12 mouse cellular contexts compared by ENCODE assay signal in the genomic region with DNA sequence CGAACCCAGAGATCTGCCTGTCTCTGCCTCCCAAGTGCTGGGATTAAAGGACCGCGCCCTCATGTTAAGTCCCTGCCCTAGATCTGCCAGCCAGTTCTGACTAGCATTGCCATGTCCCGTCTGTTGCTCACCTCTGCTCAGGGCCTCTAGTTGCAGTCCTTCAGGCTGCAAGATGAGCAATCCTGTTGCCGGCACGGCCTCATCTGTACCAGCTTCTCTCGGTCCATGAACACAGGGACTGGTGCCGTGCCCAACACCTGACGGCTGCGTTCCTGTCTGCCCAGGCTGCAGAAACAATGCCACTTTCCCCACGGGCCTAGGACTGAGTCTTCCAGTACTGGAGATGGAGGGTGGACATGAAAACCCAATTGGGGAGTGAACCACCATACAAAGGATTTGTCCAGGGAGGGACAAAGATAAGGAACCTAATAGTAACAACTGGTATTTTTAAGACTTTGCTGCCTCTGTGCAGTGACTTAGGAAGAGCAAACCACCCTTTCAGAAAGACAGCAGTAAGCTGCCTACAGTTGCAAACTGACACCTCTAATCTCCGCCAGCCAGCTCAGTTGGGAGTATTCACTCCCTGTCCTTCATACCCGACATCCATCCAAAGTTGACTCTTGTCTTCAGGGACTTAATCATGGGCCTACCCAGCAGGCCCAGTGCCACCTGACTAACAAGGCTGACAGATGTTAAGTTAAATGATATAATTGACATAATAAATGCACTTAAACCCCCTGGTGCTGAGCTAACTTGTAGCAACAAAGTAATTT. TPM values are rescaled to one million over a fixed set of nuclear protein-coding genes. Genes with fewer than 3 reads are reported as not detected.
DNase-seq lines count a peak whose midpoint lies in the region; ATAC-seq and TF ChIP-seq lines count a peak whose summit lies in the region.
"Had no signal": no experiment of that assay in that cellular context is flagged by ENCODE, and none has a peak within 500 bp of the region (broad histone marks: within the 10 kb centered on the region; RNA-seq: fewer than 3 reads in every experiment).

No protein-coding gene starts in this region.

- peak overlapping the region; percentile 90; the same call in 1 of the 2 replicates for H3K4me2 ChIP-seq in hindbrain, embryonic 14.5 days (replicated peaks)
- H3K4me2 ChIP-seq in hindbrain, embryonic 16.5 days (ENCODE audit: low read length) = no peak overlapping the region

- no peak overlapping the region for H3K27ac ChIP-seq in hindbrain, embryonic 14.5 days
- no peak overlapping the region for H3K27ac ChIP-seq in hindbrain, embryonic 16.5 days (ENCODE audit: low read depth, low read length)
- peak overlapping the region; percentile 5 for H3K27ac ChIP-seq in ES-Bruce4 (ENCODE audit: insufficient read depth, low read length)

- no peak for TF ChIP-seq EP300 in ES-Bruce4 (IDR thresholded peaks at IDR 0.05; ENCODE audit: insufficient read depth, low read depth, low read length)

- H3K9me3 ChIP-seq in hindbrain, embryonic 14.5 days (ENCODE audit: control insufficient read depth, low read length) = no peaks in the 10 kb centered on the region
- H3K9me3 ChIP-seq in hindbrain, embryonic 16.5 days (ENCODE audit: control insufficient read depth, low read length) = no peaks in the 10 kb centered on the region
- H3K9me3 ChIP-seq in ES-Bruce4 (replicated peaks; ENCODE audit: control insufficient read depth, insufficient read depth, low read length, poor library complexity, severe bottlenecking) = no peaks in the 10 kb centered on the region

- peaks cover 28% of the 10 kb centered on the region for H3K4me1 ChIP-seq in hindbrain, embryonic 14.5 days (replicated peaks; ENCODE audit: control insufficient read depth, insufficient read depth, low read length)
- H3K4me1 ChIP-seq in hindbrain, embryonic 16.5 days (ENCODE audit: control insufficient read depth, insufficient read depth, low read depth, low read length) = peaks cover 34% of the 10 kb centered on the region
- H3K4me1 ChIP-seq in ES-Bruce4 (ENCODE audit: control insufficient read depth, insufficient read depth, low read length) = peaks cover 4% of the 10 kb centered on the region

- no peak for TF ChIP-seq CTCF in ES-Bruce4 (IDR thresholded peaks at IDR 0.05; ENCODE audit: low read depth, low read length)

- H3K27me3 ChIP-seq in hindbrain, embryonic 14.5 days (ENCODE audit: control insufficient read depth, insufficient read depth, low read length) = no peaks in the 10 kb centered on the region
- no peaks in the 10 kb centered on the region for H3K27me3 ChIP-seq in hindbrain, embryonic 16.5 days (replicated peaks; ENCODE audit: control insufficient read depth, insufficient read depth, low read length)
- H3K27me3 ChIP-seq in ES-Bruce4 (ENCODE audit: control insufficient read depth, insufficient read depth, low read length, poor library complexity, severe bottlenecking) = no peaks in the 10 kb centered on the region

- H3K4me3 ChIP-seq in hindbrain, embryonic 14.5 days (replicated peaks; ENCODE audit: low read length) = no peak overlapping the region
- no peak overlapping the region for H3K4me3 ChIP-seq in hindbrain, embryonic 16.5 days (ENCODE audit: low read length)
- H3K4me3 ChIP-seq in ES-Bruce4 (ENCODE audit: low read depth, low read length) = 0 out of 2 replicates have a peak overlapping the region, but pooled peaks have one; percentile 0

- WGBS in hindbrain, embryonic 14.5 days = 89% methylated on average over 13 of the region's 13 CpGs
- WGBS in hindbrain, embryonic 16.5 days = 91% methylated on average over 13 of the region's 13 CpGs

- ATAC-seq in hindbrain, embryonic 14.5 days (ENCODE audit: low FRiP score) = no peak
- ATAC-seq in hindbrain, embryonic 16.5 days = no peak
- ATAC-seq: inflammation-experienced regulatory T-cells, adult 6 months had no signal

- intact Hi-C loops in left cerebral cortex, postnatal 10 days (cut with DNase I) = no loop called here

- H3K9ac ChIP-seq in hindbrain, embryonic 14.5 days = no peak overlapping the region
- H3K9ac ChIP-seq in hindbrain, embryonic 16.5 days (ENCODE audit: low read depth, low read length) = no peak overlapping the region; the same call in 1 of the 2 replicates
- H3K9ac ChIP-seq in ES-Bruce4 (ENCODE audit: low read depth, poor library complexity, severe bottlenecking) = no peak overlapping the region; the same call in 1 of the 2 replicates

- peaks cover 23% of the 10 kb centered on the region for H3K36me3 ChIP-seq in hindbrain, embryonic 14.5 days (replicated peaks; ENCODE audit: control insufficient read depth, insufficient read depth)
- H3K36me3 ChIP-seq in hindbrain, embryonic 16.5 days (ENCODE audit: control insufficient read depth, insufficient read depth, low read length) = peaks cover 8% of the 10 kb centered on the region; the same call in 1 of the 2 replicates
- peaks cover 19% of the 10 kb centered on the region for H3K36me3 ChIP-seq in ES-Bruce4 (ENCODE audit: control insufficient read depth, insufficient read depth, low read length, poor library complexity, severe bottlenecking)

- no peak for TF ChIP-seq POLR2A in ES-Bruce4 (IDR thresholded peaks at IDR 0.05; ENCODE audit: insufficient read depth, low read length)

- peak; percentile 35 for DNase-seq in adrenal gland, postnatal 10 days
- DNase-seq in adrenal gland, adult 8-10 months = no peak
- no peak for DNase-seq in hindbrain, embryonic 14.5 days (ENCODE audit: low spot score)
- DNase-seq in liver = peak; percentile 47
- DNase-seq in T-cell, adult 2 months (ENCODE audit: low spot score) = no peak
- no peak for DNase-seq in left cerebral cortex, postnatal 10 days (ENCODE audit: extremely low spot score in 1 of 2, low spot score in 2 of 2)
- DNase-seq: cerebellum, adult 11 months; spleen, adult 18-20 months had no signal

RNA-seq across cellular contexts. Expression of a gene that starts 1.5 kb away (rescaled TPM):
- 1 to 10 TPM in 1 of 2 experiments, not detected in 1; 1.1 TPM for total RNA-seq in adrenal gland, postnatal 10 days (2021)
- 1 to 10 TPM in 2 of 4 experiments, not detected in 2; 1.7 to 2.3 TPM for total RNA-seq in adrenal gland, adult 8-10 months (2022)
- polyA plus RNA-seq in hindbrain, embryonic 14.5 days (2014; fragmentation: Nextera tagmentation; extraction: Ambion mirVana) = not detected in 2 replicates
- polyA plus RNA-seq in hindbrain, embryonic 16.5 days (2015; fragmentation: Nextera tagmentation; extraction: Ambion mirVana) = not detected in 2 replicates
- polyA plus RNA-seq in ES-Bruce4 (2011; ENCODE audit: insufficient read depth, insufficient read length, low read depth, missing spikeins) = 4.9 TPM in 1 of 2 replicates, not detected in the other
- not detected for total RNA-seq in left cerebral cortex, postnatal 10 days (2021)
- total RNA-seq: layer of hippocampus, postnatal 25 days had no signal
- polyA plus RNA-seq: inflammation-experienced regulatory T-cells, adult 6 months had no signal

RNA-seq across cellular contexts. Expression of a gene that starts 1.7 kb away (rescaled TPM):
- total RNA-seq in adrenal gland, postnatal 10 days (2021) = 100 to 1,000 TPM; 477 to 503 TPM
- total RNA-seq in adrenal gland, adult 8-10 months (2022) = 100 to 1,000 TPM; 651 to 758 (median 708) TPM
- polyA plus RNA-seq in hindbrain, embryonic 14.5 days (2014; fragmentation: Nextera tagmentation; extraction: Ambion mirVana) = 1,143 and 1,221 TPM in 2 replicates
- polyA plus RNA-seq in hindbrain, embryonic 16.5 days (2015; fragmentation: Nextera tagmentation; extraction: Ambion mirVana) = 1,040 and 1,063 TPM in 2 replicates
- polyA plus RNA-seq in ES-Bruce4 (2011; ENCODE audit: insufficient read depth, insufficient read length, low read depth, missing spikeins) = 226 and 237 TPM in 2 replicates
- total RNA-seq in left cerebral cortex, postnatal 10 days (2021) = 100 to 1,000 TPM; 507 to 518 TPM

RNA-seq across cellular contexts. Expression of a gene that starts 1.8 kb away (rescaled TPM):
- 10 to 100 TPM; 88.6 to 91.7 TPM for total RNA-seq in adrenal gland, postnatal 10 days (2021)
- total RNA-seq in adrenal gland, adult 8-10 months (2022) = 100 to 1,000 TPM in 3 of 4 experiments, 10 to 100 TPM in 1; 89.0 to 142 (median 110) TPM
- 47.8 and 48.4 TPM in 2 replicates for polyA plus RNA-seq in hindbrain, embryonic 14.5 days (2014; fragmentation: Nextera tagmentation; extraction: Ambion mirVana)
- polyA plus RNA-seq in hindbrain, embryonic 16.5 days (2015; fragmentation: Nextera tagmentation; extraction: Ambion mirVana) = 55.8 and 57.5 TPM in 2 replicates
- polyA plus RNA-seq in ES-Bruce4 (2011; ENCODE audit: insufficient read depth, insufficient read length, low read depth, missing spikeins) = 79.2 and 88.1 TPM in 2 replicates
- 10 to 100 TPM; 41.0 to 44.2 TPM for total RNA-seq in left cerebral cortex, postnatal 10 days (2021)

RNA-seq across cellular contexts. Expression of a gene that starts 10.8 kb away (rescaled TPM):
- 100 to 1,000 TPM in 1 of 2 experiments, 10 to 100 TPM in 1; 28.7 to 134 TPM for total RNA-seq in adrenal gland, postnatal 10 days (2021)
- total RNA-seq in adrenal gland, adult 8-10 months (2022) = 100 to 1,000 TPM in 1 of 4 experiments, 10 to 100 TPM in 3; 39.9 to 211 (median 52.4) TPM
- polyA plus RNA-seq in hindbrain, embryonic 14.5 days (2014; fragmentation: Nextera tagmentation; extraction: Ambion mirVana) = 6.0 and 6.2 TPM in 2 replicates
- 4.3 and 5.3 TPM in 2 replicates for polyA plus RNA-seq in hindbrain, embryonic 16.5 days (2015; fragmentation: Nextera tagmentation; extraction: Ambion mirVana)
- 19.0 and 20.4 TPM in 2 replicates for polyA plus RNA-seq in ES-Bruce4 (2011; ENCODE audit: insufficient read depth, insufficient read length, low read depth, missing spikeins)
- 10 to 100 TPM; 29.9 to 33.0 TPM for total RNA-seq in left cerebral cortex, postnatal 10 days (2021)

RNA-seq across cellular contexts. Expression of a gene that starts 20.9 kb away (rescaled TPM):
- under 1 TPM in 1 of 2 experiments, not detected in 1; 0.21 TPM for total RNA-seq in adrenal gland, postnatal 10 days (2021)
- under 1 TPM in 2 of 4 experiments, not detected in 2; 0.28 to 0.40 TPM for total RNA-seq in adrenal gland, adult 8-10 months (2022)
- polyA plus RNA-seq in hindbrain, embryonic 14.5 days (2014; fragmentation: Nextera tagmentation; extraction: Ambion mirVana) = 1.1 and 1.8 TPM in 2 replicates
- 3.0 and 3.2 TPM in 2 replicates for polyA plus RNA-seq in hindbrain, embryonic 16.5 days (2015; fragmentation: Nextera tagmentation; extraction: Ambion mirVana)
- 0.38 TPM in 1 of 2 replicates, not detected in the other for polyA plus RNA-seq in ES-Bruce4 (2011; ENCODE audit: insufficient read depth, insufficient read length, low read depth, missing spikeins)
- 1 to 10 TPM; 4.2 to 4.6 TPM for total RNA-seq in left cerebral cortex, postnatal 10 days (2021)

Comparison
In these comparisons a context has a peak if more than half of its experiments do, and no peak if none do; other contexts are left out.
1. DNase-seq: peak in adrenal gland, postnatal 10 days (single experiment) and liver (single experiment); none in adrenal gland, adult 8-10 months (single experiment), hindbrain, embryonic 14.5 days (single experiment), T-cell, adult 2 months (single experiment) and left cerebral cortex, postnatal 10 days (0 of 2).